Mouse (Mus musculus): Measurements from ENCODE around the gene Atp2b2.
A peak's percentile ranks its signal among the peaks of the same experiment; 100 is the strongest.

The Atp2b2 gene

DNA sequence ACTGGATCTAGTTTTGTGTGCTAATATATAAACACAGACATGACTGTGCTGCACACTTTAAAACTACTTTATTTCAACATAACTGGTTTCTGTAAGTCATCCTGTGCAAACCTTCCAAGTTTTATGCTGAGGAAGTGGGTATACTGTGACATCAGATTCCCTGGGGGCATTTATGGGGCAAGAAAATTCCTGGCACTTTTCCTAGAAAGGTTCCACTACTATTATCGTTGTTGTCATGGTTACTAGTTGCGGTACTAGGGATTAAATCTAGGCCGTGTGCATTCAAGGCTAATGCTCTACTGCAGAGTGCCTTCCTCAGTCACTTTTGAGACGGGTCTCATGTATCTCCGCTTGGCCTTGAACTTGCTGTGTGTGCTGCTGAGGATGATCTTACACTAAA, 236.2 kb downstream of the Atp2b2 start:
- DNase-seq (ENCODE audit: extremely low read depth, insufficient read length, low spot score) = no peak

- DNase-seq (ENCODE audit: extremely low read depth, insufficient read length, low spot score) = no peak
These were observed 241.2 kb downstream of the Atp2b2 start for GRCm38 (mm10) chr6:113801233-113801632.

DNA sequence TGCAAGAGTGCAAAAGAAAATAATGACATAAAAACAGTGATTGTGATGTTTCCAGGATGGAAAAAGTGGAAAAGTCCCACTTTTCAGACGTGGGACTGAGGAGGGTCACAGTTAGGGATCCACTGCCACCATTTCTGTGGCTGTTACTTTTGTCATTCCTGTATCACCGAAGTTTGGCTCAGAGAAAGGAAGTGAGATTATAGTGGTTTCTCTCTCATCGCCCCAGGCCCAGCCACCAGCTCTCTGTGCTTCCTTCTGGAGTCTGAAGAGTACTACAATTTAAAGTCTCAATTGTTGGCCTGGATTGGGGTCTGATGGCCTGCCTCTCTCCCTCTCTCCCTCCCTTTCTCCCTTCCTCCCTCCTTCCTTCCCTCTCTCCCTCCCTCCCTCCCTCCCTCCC, 242.5 kb downstream of the Atp2b2 start:
- DNase-seq (ENCODE audit: extremely low read depth, insufficient read length, low spot score) = no peak

DNA sequence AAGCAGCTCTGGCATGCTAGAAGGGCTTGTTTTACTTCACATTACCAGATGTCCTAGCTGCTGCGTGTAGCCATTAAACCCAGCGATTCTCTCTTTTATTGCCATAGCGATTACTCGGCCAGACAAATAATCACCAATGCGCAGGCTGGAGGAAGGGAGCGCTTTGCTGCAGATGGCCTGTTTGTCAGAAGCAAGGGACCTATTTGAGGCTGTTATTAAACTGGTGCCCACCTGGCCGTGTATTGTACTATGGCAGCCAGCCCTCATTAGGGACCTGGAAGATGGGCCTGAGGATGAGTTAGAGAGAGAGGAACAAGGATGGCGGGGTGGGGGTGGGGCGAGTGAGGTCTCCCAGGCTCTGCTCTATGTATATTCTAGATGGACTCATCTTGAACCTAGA, 243.1 kb downstream of the Atp2b2 start:
- no peak for DNase-seq (ENCODE audit: extremely low read depth, insufficient read length, low spot score)

DNA sequence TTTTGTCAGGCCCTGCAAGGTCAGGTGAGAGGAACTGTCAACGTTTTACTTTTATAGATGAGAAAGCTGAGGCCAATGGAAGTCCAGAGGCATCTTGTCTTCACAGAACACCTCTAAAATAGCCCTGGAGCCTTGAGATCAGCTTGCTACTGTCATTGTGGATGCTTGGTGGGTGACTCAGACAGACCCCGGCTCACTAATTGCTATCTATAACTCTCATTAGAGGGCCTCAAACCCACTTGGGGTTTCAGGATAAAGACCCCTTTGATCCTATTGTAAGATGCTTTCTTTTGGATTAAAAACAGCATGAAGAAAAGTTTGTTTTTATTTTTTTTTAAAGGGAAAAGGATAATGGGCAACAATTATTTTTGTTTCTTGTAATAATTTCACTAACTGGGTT, 243.5 kb downstream of the Atp2b2 start:
- no peak for DNase-seq (ENCODE audit: extremely low read depth, insufficient read length, low spot score)

- no peak for DNase-seq (ENCODE audit: extremely low read depth, insufficient read length, low spot score)
These were observed 247.1 kb downstream of the Atp2b2 start for GRCm38 (mm10) chr6:113795241-113795702.

DNA sequence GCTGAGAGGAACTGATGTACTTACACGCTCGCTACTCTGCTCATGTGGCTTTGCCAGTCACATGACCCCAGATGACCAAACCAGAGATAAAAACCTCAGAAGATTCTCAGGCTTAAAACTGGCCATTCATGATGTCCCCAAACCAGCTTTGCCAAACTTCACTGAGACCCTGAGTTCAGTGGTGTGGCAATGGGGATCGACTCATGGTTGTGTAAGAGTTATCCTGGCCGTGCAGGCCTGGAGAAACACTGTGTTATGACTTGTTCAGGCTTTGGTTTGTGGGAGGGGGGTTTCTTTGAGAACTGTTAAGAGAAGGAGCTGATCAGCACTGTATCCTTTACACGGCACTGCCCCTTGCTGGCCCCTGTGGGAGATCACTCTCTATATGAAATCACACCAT, 250.0 kb downstream of the Atp2b2 start:
- no peak for DNase-seq (ENCODE audit: extremely low read depth, insufficient read length, low spot score)

DNA sequence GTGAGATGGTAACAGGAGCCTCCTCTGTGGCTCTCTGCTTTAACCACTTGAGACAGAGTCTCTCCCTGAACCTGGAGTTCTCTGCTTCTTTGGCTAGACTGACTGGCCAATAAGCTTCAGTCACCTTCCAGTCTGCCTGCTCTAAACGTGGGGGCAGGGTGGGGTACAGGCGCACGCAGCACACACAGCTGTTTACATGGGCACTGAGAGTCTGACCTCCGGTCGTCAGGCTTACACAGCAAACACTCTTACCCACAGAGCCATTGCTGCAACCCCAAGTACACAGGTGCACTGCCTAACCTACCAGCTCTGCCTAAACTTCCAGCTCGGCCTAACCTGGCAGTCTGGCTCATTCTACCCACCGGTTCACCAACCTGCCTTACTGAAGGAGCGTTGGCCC, 251.4 kb downstream of the Atp2b2 start:
- DNase-seq (ENCODE audit: extremely low read depth, insufficient read length, low spot score) = no peak

DNA sequence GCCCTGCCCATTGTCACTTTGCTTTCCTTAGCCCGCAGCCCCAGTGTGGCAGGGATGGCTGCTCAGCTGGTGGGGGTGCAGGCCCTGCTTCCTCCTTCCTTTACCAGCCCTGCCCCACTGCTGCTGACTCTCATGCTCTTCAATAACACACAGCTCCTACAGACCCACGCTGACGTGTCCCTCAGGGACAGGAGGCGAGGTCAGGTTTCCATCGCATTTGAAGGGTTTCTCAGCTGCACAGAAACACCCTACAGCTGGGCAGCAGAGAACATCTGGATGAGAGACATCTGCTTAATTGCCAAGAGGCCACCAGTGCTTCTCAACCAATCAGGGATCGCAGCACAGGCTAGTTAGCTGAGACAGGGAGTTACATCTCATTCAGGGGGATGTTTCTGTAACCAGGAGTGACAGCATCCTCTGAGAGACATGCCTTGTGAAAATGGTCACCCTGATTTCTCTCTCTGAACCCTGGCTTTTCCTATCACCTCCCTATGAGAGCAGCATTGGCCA, 254.9 kb downstream of the Atp2b2 start:
- DNase-seq (ENCODE audit: extremely low read depth, insufficient read length, low spot score) = no peak

GRCm38 (mm10) chr6:113785658-113786057, 256.8 kb downstream of the Atp2b2 start:
- no peak for DNase-seq (ENCODE audit: extremely low read depth, insufficient read length, low spot score)

GRCm38 (mm10) chr6:113778229-113778753, 264.1 kb downstream of the Atp2b2 start:
- DNase-seq (ENCODE audit: extremely low read depth, insufficient read length, low spot score) = no peak

DNA sequence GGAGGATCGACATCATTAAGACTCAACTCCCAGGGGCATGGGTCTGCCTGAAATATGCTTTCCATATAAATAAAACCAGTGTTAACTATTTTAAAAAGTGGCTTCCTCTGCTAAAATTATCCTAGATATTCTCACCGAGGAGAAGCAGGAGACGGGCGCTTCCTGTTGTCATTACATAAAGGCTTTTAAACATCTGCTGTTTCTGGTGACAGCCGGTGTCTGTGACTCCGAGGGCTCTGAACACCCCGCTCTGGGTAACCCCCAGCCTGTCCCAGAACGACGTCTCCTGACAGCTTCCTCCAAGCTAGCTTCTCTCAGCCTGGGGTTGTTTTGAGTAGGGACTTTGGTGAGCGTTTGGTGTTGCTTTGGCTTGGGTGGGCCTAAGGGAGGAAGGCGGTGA, 273.6 kb downstream of the Atp2b2 start:
- DNase-seq (ENCODE audit: extremely low read depth, insufficient read length, low spot score) = no peak

- peak; percentile 59 for DNase-seq (ENCODE audit: extremely low read depth, insufficient read length, low spot score)
These were observed 280.8 kb downstream of the Atp2b2 start for GRCm38 (mm10) chr6:113761644-113762043.

- no peak for DNase-seq (ENCODE audit: extremely low read depth, insufficient read length, low spot score)
These were observed 293.2 kb downstream of the Atp2b2 start for GRCm38 (mm10) chr6:113749119-113749685.

- no peak for DNase-seq (ENCODE audit: extremely low read depth, insufficient read length, low spot score)
These were observed 294.1 kb downstream of the Atp2b2 start for GRCm38 (mm10) chr6:113748351-113748750.

GRCm38 (mm10) chr6:113747284-113747683, 295.1 kb downstream of the Atp2b2 start:
- DNase-seq (ENCODE audit: extremely low read depth, insufficient read length, low spot score) = no peak

GRCm38 (mm10) chr6:113745117-113745516, 297.3 kb downstream of the Atp2b2 start:
- DNase-seq (ENCODE audit: extremely low read depth, insufficient read length, low spot score) = no peak

DNA sequence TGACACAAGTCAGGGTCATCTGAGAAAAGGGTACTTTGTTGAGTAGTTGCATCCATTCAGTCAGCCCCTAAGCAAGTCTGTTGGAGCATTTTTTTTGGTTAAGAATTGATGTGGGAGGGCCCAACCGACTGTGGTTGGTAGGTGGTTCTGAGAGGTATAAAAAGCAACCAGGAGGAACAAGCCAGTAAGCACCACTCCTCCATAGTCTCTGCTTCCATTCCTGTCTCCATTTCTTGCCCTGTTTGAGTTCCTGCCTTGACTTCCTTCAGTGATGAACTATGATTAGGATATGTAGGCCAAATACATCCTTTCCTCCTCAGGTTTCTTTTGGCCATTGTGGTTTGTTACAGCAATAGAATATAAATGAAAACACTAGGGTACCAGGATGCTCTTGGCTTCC, 299.3 kb downstream of the Atp2b2 start:
- no peak for DNase-seq (ENCODE audit: extremely low read depth, insufficient read length, low spot score)

GRCm38 (mm10) chr6:113742321-113742720, 300.1 kb downstream of the Atp2b2 start:
- no peak for DNase-seq (ENCODE audit: extremely low read depth, insufficient read length, low spot score)

DNA sequence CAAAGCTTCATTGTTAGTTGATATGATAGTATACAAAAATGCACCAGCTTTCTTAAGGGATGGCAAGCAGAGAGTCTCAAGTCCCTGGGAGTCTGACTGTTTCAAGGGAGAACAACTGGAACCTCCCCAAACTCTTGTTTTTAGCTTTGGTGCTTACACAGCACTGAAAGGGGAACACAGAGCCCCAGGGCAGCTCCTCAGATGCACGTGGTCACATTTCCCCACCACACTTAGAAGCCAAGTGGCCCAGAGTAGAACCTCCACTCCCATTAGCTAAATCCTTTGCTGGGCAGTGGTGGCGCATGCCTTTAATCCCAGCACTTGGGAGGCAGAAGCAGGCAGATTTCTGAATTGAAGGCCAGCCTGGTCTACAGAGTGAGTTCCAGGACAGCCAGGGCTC, 301.0 kb downstream of the Atp2b2 start:
- DNase-seq (ENCODE audit: extremely low read depth, insufficient read length, low spot score) = no peak

DNA sequence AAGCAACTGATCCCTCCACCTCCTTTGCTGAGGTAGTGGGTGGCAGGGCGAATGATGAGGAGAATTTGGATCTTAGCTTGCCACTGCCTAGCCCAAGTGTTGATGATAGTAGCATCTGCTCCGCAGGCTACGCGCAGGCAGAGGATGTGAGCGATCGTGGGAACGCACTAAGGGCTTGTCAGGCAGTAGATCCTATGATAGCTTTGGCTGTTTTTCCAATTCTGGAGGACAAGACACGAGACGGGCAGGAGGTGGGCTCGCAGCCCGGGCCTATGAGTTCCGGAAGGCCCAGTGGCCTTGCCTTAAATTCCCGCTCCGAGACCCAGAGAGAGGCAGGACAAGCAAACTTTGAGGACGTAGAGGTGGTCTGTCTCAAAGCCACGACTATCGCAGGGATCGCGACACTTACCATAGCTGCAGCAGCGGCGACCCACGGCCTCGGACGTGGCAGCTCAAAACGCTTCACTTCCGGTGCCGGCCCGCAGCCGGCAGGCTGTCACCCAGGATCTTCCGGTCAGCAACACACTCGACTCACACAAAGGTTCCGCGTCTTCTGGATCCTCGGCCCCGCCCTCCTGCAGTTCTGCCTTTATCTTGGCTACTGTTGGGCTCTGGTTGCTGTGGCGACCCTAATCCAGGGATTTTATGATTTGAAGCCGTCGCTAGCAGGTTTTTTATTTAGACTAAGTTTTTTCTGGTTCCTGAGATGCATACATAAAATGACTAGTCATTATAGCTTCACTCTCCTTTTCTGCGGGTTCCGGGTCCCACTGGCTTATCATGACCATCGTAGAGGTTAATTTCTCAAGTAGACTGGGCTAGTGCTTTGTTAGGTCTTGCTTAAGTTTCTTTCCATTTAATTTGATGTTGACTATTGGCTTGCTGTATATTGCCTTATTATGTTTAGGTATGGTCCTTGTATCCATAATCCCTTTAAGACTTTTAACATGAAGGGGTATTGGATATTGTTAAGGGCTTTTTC, 301.9 kb downstream of the Atp2b2 start, which contains the start of gene Sec13:
TSS of gene Sec13 (minus strand) at position 508 of the 982 bp plus-strand sequence.
- DNase-seq (ENCODE audit: extremely low read depth, insufficient read length, low spot score) = peak; percentile 90
